Mouse (Mus musculus) lung, postnatal 25 days (tissue): ENCODE measurements around the gene Dmrtc1b.
"Not testable (repeated sequence)": the region's sequence is repeated elsewhere in the genome, so short reads cannot be mapped to it uniquely, and the experiment has no call there.

Source experiments
- DNase-seq: peaks from one replicate; pipeline ENCODE4 v3.0.0; 2022; ENCODE audit warnings: low spot score

Gene Dmrtc1b

GRCm38 (mm10) chrX:102707535-102707934 lies at the start of gene Dmrtc1b, which contains the start of gene Gm9112:
Dmrtc1b (plus strand) TSS chrX:102707865.
Gm9112 (minus strand) TSS chrX:102707635.
- DNase-seq = not testable (repeated sequence)

- no peak for DNase-seq
These were observed 47.0 kb upstream of the Dmrtc1b start for GRCm38 (mm10) chrX:102660712-102661111.

- DNase-seq = no peak
These were observed 41.0 kb upstream of the Dmrtc1b start for GRCm38 (mm10) chrX:102666641-102667040.

- not testable (repeated sequence) for DNase-seq
These were observed 23.0 kb upstream of the Dmrtc1b start for GRCm38 (mm10) chrX:102684706-102685105.

GRCm38 (mm10) chrX:102686872-102687271 lies 20.8 kb upstream of the Dmrtc1b start, which contains the start of gene Gm3880:
Gm3880 (minus strand) TSS chrX:102686972.
- not testable (repeated sequence) for DNase-seq

GRCm38 (mm10) chrX:102689252-102689651 lies 18.4 kb upstream of the Dmrtc1b start:
- peak; percentile 6 for DNase-seq

- not testable (repeated sequence) for DNase-seq
These were observed 7.0 kb upstream of the Dmrtc1b start for GRCm38 (mm10) chrX:102700636-102701035.

GRCm38 (mm10) chrX:102724226-102724625 lies 16.6 kb downstream of the Dmrtc1b start:
- DNase-seq = not testable (repeated sequence)
